Mouse (Mus musculus) hindlimb bud, embryonic 11.5 days (tissue): ENCODE results near the gene Mpp1.
"Not testable (repeated sequence)": the region's sequence is repeated elsewhere in the genome, so short reads cannot be mapped to it uniquely, and the experiment has no call there.

Experiments used
- DNase-seq: peaks from one replicate; pipeline ENCODE4 v3.0.0-alpha.2; 2012; ENCODE audit warnings: low read depth, low spot score; ENCODE audit errors: extremely low spot score

The Mpp1 gene

GRCm38 (mm10) chrX:75130467-75131160 lies at the start of gene Mpp1:
TSS of gene Mpp1 (minus strand) at chrX:75131016.
- peak; percentile 18 for DNase-seq

- DNase-seq: no peak
Observed at GRCm38 (mm10) chrX:75163670-75164069, 32.9 kb upstream of the Mpp1 start, which contains the start of gene Smim9. TSS of gene Smim9 (minus strand) at chrX:75163770.

GRCm38 (mm10) chrX:75155576-75156243 lies 24.9 kb upstream of the Mpp1 start:
- no peak for DNase-seq

- DNase-seq: no peak
Observed at GRCm38 (mm10) chrX:75152249-75152648, 21.4 kb upstream of the Mpp1 start.

- DNase-seq: no peak
Observed at GRCm38 (mm10) chrX:75150304-75150703, 19.5 kb upstream of the Mpp1 start.

- DNase-seq: no peak
Observed at GRCm38 (mm10) chrX:75148414-75148813, 17.6 kb upstream of the Mpp1 start.

- not testable (repeated sequence) for DNase-seq
Observed at GRCm38 (mm10) chrX:75143124-75143555, 12.3 kb upstream of the Mpp1 start.

- DNase-seq: no peak
Observed at GRCm38 (mm10) chrX:75138182-75138581, 7.4 kb upstream of the Mpp1 start.

GRCm38 (mm10) chrX:75137729-75138128 lies 6.9 kb upstream of the Mpp1 start:
- DNase-seq: no peak

GRCm38 (mm10) chrX:75136938-75137337 lies 6.1 kb upstream of the Mpp1 start:
- no peak for DNase-seq

GRCm38 (mm10) chrX:75129474-75129873 lies 1.3 kb downstream of the Mpp1 start:
- no peak for DNase-seq

GRCm38 (mm10) chrX:75128333-75128980 lies 2.4 kb downstream of the Mpp1 start:
- DNase-seq: no peak

GRCm38 (mm10) chrX:75126893-75127292 lies 3.9 kb downstream of the Mpp1 start:
- DNase-seq: no peak

GRCm38 (mm10) chrX:75125606-75126005 lies 5.2 kb downstream of the Mpp1 start:
- DNase-seq: no peak

GRCm38 (mm10) chrX:75115550-75115949 lies 15.3 kb downstream of the Mpp1 start:
- DNase-seq: no peak

GRCm38 (mm10) chrX:75102293-75102692 lies 28.5 kb downstream of the Mpp1 start:
- no peak for DNase-seq

- no peak for DNase-seq
Observed at GRCm38 (mm10) chrX:75098799-75099198, 32.0 kb downstream of the Mpp1 start.

- DNase-seq: no peak
Observed at GRCm38 (mm10) chrX:75096163-75096770, 34.5 kb downstream of the Mpp1 start.

- DNase-seq: peak; percentile 37
Observed at GRCm38 (mm10) chrX:75095369-75096162, 35.2 kb downstream of the Mpp1 start, which contains the start of gene Dkc1. TSS of gene Dkc1 (plus strand) at chrX:75095854.

- DNase-seq: no peak
Observed at GRCm38 (mm10) chrX:75085654-75086053, 45.2 kb downstream of the Mpp1 start.
